Mouse (Mus musculus): ENCODE data around the gene Golt1b. TPM values are rescaled to one million over a fixed set of nuclear protein-coding genes. Genes with fewer than 3 reads are reported as not detected.

The Golt1b gene
- total RNA-seq, 2 experiments from 2014 or later = 28.3 to 36.3 TPM

GRCm38 (mm10) chr6:142386285-142387010, 573 bp upstream of the Golt1b start:
- DNase-seq = no peak

DNA sequence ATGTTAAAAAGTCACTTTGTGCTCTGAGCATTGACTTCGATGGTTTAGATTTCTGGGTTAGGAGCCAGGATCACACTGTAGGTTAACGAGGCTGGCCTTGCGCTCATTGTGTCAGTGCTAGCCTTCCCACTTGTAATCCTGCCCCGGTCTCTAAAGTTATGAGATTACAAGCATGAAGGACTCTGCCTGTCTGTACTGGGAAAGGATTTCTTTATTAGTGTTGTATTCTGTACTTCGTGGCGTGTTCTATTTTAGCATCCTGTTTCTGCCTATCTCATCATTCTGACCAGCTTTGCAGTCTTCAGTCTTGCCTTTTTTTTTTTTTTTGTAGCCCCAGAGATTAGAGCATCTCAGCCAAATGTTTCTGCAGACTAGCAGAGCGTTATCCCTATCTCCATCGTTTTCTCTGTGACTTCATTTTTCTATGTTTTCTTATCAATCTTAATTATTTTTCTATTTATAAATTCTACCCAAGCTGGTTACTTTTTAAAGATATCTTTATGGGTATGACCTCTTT, 792 bp downstream of the Golt1b start:
- DNase-seq = no peak

DNA sequence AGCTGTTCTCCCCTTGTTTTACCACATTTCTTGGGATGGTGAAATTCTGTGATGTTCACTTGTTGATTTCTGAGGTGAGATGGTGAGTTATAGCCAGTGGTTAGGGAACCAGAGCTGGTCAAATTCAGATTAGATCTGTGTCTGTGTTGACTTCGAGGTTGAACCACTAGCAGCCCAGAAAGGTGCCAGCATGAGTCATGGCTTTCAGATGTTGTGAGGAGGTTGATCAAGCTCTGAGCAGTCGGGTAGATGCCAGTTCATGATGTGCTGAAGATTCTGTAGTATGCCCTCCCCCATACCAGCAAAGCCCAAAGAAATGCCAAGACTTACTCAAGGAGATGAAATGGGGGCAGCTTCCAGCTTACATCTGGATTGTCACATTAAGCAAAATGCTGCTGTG, 2.1 kb downstream of the Golt1b start:
- no peak for DNase-seq

DNA sequence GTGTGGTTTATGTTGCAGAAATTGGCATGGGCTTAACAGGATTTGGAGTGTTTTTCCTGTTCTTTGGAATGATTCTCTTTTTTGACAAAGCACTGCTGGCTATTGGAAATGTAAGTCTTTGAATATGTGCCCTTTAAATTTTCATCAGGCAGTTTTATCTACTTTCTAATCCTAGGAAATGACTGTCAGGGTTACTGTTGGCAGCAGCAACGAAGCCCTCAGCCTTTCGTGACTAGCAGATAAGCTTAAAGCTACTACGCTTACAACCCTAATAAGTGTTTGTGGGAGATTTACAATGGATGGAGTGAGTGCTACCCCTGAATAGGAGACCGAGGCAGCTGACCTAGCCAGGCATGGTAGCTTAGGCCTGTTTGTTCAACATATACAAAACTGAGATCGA, 5.3 kb downstream of the Golt1b start:
- no peak for DNase-seq

DNA sequence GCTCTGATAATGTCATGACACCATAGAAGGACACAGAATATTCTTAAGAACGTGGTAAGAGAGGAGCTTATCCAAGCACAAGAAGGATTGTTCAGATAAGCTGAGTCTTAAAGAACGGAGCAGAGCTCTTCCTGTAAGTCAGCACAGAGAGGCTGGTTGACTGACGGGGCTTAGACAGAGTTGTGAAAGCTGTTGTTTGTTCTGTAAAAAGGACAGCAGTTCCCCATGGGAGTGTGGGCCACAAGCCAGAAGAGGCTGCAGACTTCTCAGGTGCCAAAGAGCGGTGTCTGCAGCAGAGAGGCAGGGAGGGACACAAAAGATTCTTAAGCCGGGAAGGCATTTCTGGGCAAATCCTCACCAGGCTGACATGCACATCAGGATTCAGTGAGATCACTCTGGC, 7.6 kb downstream of the Golt1b start:
- DNase-seq = no peak

- DNase-seq = no peak
Measured at GRCm38 (mm10) chr6:142395756-142396155, 8.7 kb downstream of the Golt1b start.

- DNase-seq = no peak
Measured at GRCm38 (mm10) chr6:142411140-142411539, 24.1 kb downstream of the Golt1b start.

DNA sequence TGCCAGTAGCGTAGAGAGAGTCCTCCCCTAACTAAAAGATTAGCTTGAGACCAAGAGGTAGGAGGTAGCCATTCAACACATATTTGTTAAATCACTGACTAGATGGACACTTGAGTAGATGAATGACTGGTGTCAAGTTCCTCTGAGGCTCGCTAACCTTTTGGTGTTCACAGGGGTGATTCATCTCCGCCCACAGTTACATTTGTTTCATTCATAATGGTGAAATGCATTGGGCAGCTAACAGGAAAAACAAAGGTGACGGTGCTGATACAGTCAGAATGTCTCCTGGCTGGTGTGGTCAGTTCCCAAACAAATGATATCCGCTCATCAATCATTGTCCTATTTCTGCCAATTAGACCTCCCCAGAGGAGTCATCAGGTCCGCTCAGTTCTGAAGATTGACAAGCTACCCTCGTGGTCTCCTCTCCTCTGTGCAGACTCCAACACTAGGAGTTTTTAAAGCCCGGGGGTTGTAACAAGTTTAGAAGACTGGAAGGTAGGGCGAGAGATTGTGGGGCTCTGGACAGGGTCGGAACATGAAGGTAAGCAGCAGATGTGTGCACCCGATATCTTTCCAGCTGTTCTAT, 26.0 kb downstream of the Golt1b start, which contains the start of gene Spx:
Gene Spx (plus strand): TSS at position 536 of the 586 bp plus-strand sequence.
- DNase-seq = no peak

GRCm38 (mm10) chr6:142413845-142414244, 26.8 kb downstream of the Golt1b start:
- no peak for DNase-seq

DNA sequence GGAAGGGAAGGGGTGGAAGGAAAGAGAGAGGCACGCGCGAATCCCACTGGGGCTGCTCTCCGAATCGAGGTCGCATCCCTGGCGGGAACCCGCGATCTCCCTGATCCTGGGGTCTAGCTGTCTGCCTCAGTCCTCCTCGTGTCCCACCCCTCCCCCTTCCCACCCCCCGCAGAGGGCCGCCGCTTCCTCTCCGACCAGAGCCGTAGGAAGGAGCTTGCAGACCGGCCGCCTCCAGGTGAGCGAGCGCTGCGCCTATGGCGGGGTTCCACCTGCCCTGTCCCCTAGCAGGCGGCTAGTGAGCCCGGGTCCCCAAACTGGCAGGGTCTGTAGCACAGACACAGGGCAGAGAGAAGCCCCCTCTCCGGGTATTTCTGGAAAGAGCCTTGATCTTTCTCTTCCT, 27.6 kb downstream of the Golt1b start:
- no peak for DNase-seq

DNA sequence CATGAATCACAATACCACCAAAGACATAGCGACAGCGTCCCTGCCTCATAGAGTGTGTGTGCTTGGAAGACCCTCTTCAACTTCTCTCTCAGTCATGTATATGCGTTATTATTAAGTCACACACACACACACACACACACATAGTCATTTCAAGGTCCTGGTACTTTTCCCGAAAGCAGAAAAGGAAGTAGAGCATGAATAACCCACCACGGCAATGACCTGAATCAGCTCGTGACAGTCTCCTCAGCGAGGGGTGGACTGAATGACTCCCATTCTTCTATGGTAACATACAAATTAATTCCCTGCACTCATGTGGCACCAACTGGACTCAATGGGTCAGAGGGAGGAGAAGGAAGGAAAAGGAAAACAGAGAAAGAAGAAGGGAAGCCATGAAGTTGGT, 38.0 kb downstream of the Golt1b start:
- no peak for DNase-seq

DNA sequence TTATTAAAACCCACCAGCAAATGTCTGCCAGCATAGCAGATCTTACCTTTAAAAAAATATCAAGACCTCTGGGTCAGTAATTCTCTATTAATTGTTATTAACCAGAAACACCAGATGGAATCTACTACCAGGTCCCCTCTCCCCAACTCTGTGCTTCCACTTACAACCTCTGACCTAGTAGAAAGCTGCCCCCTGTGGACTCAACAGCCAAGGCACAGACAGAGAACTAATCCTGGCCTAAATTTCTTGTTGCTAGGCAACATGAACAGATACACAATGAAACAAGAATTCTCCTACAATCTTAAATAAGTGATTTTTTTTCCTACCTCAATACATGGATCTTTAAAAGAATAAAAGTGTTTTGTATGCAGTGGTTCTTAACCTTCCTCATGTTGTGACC, 42.1 kb downstream of the Golt1b start:
- no peak for DNase-seq

DNA sequence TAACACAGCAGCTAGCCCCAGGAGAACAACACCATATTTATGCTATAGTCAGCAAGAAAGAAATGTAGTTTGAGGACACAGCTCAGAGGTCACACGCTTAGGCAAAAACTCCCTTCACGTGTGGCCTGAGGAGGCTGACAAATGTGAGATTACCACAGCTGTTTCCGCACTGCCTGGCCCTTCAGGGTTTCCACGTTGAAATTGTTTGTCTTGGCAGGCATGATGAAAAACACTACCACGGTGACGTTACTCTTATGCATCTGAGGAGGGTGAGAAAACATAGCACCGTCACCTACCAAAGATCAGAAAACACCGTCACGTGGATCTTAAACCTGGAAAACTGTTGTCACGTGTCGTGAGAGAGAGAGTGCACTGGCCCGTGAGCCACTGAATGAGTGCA, 64.4 kb downstream of the Golt1b start:
- no peak for DNase-seq

- DNase-seq = no peak
Measured at GRCm38 (mm10) chr6:142453311-142453710, 66.3 kb downstream of the Golt1b start.

Other genes starting within 250 kb of the Golt1b start
- 1 to 10 TPM in 1 of 2 experiments, not detected in 1; 1.1 TPM for gene Slco1a6, start 178.7 kb upstream of the Golt1b start, total RNA-seq (2021)
- gene Iapp, start 88.8 kb upstream of the Golt1b start, total RNA-seq (2021) = not detected
- gene Slco1a5, start 64.2 kb upstream of the Golt1b start, total RNA-seq (2021) = not detected
- 10 to 100 TPM; 11.3 to 11.9 TPM for gene Pyroxd1, start 41.6 kb upstream of the Golt1b start, total RNA-seq (2021)
- gene Recql, start 134 bp upstream of the Golt1b start, total RNA-seq (2021) = 10 to 100 TPM; 12.7 to 14.3 TPM
- gene Spx, start 26.2 kb downstream of the Golt1b start, total RNA-seq (2021) = not detected
- gene Gys2, start 85.9 kb downstream of the Golt1b start, total RNA-seq (2021) = not detected
- gene Ldhb, start 120.7 kb downstream of the Golt1b start, total RNA-seq (2021) = 1,000 to 10,000 TPM; 1,364 to 1,397 TPM
- 10 to 100 TPM; 20.7 to 21.7 TPM for gene Kcnj8, start 184.4 kb downstream of the Golt1b start, total RNA-seq (2021)